Mouse (Mus musculus) heart, embryonic 11.5 days (tissue): ENCODE data around the gene Ost4. TPM values are rescaled to one million over a fixed set of nuclear protein-coding genes. Genes with fewer than 3 reads are reported as not detected.
"Not testable (repeated sequence)": the region's sequence is repeated elsewhere in the genome, so short reads cannot be mapped to it uniquely, and the experiment has no call there.

ENCODE experiments used
- ATAC-seq: fragments of 200-750 bp; cut with Nextera tagmentation; replicated peaks from 2 replicates; pipeline ENCODE4 v1.8.0; 2017; ENCODE audit warnings: moderate library complexity; ENCODE audit not compliant: insufficient number of reproducible peaks, low FRiP score, low TSS enrichment
- H3K27ac ChIP-seq: fragments of 300-500 bp; sonication (generic); 2 replicates; pipeline ENCODE4 v1.5.1; 2014; ENCODE audit warnings: mild to moderate bottlenecking, low read depth, low read length
- H3K27me3 ChIP-seq: fragments of 300-500 bp; sonication (generic); 2 replicates; pipeline ENCODE4 v1.6.1; 2014; ENCODE audit warnings: mild to moderate bottlenecking, low read length, mixed read lengths; ENCODE audit not compliant: control insufficient read depth, insufficient read depth
- H3K36me3 ChIP-seq: fragments of 300-500 bp; sonication (generic); 2 replicates; pipeline ENCODE4 v1.6.1; 2014; ENCODE audit warnings: mild to moderate bottlenecking, low read length, moderate library complexity, mixed read lengths; ENCODE audit not compliant: control insufficient read depth, insufficient read depth
- H3K4me1 ChIP-seq: fragments of 300-500 bp; sonication (generic); 2 replicates; pipeline ENCODE4 v1.6.1; 2014; ENCODE audit warnings: low read length; ENCODE audit not compliant: control insufficient read depth, insufficient read depth
- H3K4me2 ChIP-seq: fragments of 300-500 bp; sonication (generic); 2 replicates; pipeline ENCODE4 v1.6.1; 2014; ENCODE audit warnings: mild to moderate bottlenecking, moderate library complexity
- H3K4me3 ChIP-seq: fragments of 300-500 bp; sonication (generic); 2 replicates; pipeline ENCODE4 v1.5.1; 2014; ENCODE audit warnings: low read depth, low read length
- H3K9ac ChIP-seq: fragments of 300-500 bp; sonication (generic); 2 replicates; pipeline ENCODE4 v1.6.1; 2014; ENCODE audit warnings: mild to moderate bottlenecking, low read depth, low read length, moderate library complexity
- H3K9me3 ChIP-seq: fragments of 300-500 bp; sonication (generic); replicated peaks from 2 replicates; pipeline ENCODE4 v1.6.1; 2016; ENCODE audit warnings: low read length; ENCODE audit not compliant: control insufficient read depth
- WGBS: fragments of 180-500 bp; shearing (Covaris S2); extraction: QIAGEN DNeasy Blood & Tissue Kit; methylation state at CpG from one replicate; pipeline ENCODE4 v1.1.7; 2014; ENCODE audit not compliant: insufficient replicate concordance; 5-methylcytosine and 5-hydroxymethylcytosine counted together
- polyA plus RNA-seq: library from polyadenylated mRNA; unstranded; fragments of >200 nt; fragmentation: Nextera tagmentation; extraction: Ambion mirVana; gene quantifications from 2 replicates; pipeline ENCODE4 v1.2.1, GENCODE M21; 2014

The Ost4 gene
- polyA plus RNA-seq, 1 experiment from 2014 or later: 445 TPM

DNA sequence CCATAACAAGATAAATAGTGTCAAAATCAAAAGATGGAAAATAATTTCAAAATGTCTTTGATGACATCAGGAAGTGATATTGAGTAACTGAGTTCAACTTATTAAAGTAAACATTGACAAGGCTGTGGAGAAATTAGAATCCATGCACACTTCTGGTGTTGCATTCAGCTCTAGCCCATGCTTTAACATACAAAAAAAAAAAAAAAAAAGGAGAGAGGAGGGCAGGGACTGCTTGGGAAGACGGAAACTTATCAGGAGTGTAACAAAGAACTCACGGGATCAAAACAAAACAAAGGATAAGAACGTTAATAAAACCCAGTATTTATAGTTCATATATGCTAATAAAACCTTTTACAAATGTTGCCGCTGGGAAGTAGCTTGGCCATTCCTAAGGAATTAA lies 21.4 kb downstream of the Ost4 start:
- Histone ChIP-seq H3K4me1 (peaks cover 10% of the 10 kb centered on the region), H3K9me3 (no peaks in the 10 kb centered on the region), H3K9ac (no peak overlapping the region), H3K4me2 (peak overlapping the region; percentile 91), H3K4me3 (no peak overlapping the region; the same call in 1 of the 2 replicates), H3K36me3 (no peaks in the 10 kb centered on the region; the same call in 1 of the 2 replicates), H3K27me3 (no peaks in the 10 kb centered on the region), H3K27ac (no peak overlapping the region)
- 46% methylated on average over 4 of the region's 4 CpGs for WGBS
- no peak for ATAC-seq

GRCm38 (mm10) chr5:30881839-30882238 lies 25.7 kb downstream of the Ost4 start:
- WGBS: 82% methylated on average over 4 of the region's 4 CpGs
- H3K9ac ChIP-seq: not testable (repeated sequence)

DNA sequence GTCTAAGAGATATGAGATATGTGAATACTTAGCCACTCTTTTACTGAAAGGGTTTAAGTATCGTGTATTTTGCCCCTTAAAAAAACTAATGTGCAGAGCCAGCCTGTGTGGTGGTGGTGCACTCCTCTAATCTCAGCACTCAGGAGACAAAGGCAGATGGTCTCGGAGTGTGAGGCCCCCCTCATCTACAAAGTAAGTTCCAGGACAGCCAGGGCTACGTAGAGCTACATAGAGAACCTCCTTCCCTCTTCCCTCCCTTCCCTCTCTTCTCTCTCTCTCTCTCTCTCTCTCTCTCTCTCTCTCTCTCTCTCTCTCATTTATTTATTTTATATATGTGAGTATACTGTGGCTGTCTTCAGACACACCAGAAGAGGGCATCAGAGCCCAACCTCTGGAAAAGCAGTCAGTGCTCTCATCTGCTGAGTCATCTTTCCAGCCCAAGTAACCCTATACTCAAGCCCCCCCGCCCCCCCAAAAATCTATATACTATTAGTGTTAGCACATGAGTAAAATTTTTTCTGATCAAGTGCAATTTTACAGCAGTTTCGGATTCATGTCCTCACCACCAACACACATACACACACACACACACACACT lies 28.1 kb downstream of the Ost4 start:
- Histone ChIP-seq H3K4me1 (no peaks in the 10 kb centered on the region), H3K27me3 (no peaks in the 10 kb centered on the region), H3K27ac (no peak overlapping the region), H3K9me3 (no peaks in the 10 kb centered on the region), H3K4me2 (no peak overlapping the region), H3K9ac (no peak overlapping the region), H3K36me3 (peaks cover 26% of the 10 kb centered on the region), H3K4me3 (no peak overlapping the region)
- ATAC-seq: no peak
- WGBS: 80% methylated on average over 5 of the region's 5 CpGs

More at GRCm38 (mm10) chr5:30881839-30882238, 25.7 kb downstream of the Ost4 start:
- H3K36me3 ChIP-seq, H3K27me3 ChIP-seq, ATAC-seq, H3K4me3 ChIP-seq, H3K4me1 ChIP-seq, H3K9me3 ChIP-seq, H3K4me2 ChIP-seq, H3K27ac ChIP-seq: not testable (repeated sequence)

DNA sequence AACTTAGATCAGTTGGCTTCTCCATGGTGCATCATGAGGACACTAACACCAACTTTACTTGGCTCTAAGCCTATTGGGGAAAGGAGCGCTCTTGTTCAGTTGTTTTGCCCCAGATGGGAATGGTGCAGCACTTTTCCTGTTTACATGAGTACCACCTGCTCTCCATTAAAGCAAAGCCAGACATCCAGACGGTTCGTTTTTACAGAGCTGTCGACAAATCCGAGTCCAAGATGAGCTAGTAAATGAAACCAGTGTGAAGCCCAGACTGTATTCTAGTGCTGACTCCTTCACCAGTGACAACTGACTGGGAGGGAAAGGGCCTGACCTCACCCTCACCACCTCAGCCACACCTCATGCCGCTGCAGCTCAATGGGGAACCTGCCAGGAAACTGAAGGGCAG lies 29.0 kb downstream of the Ost4 start:
- Histone ChIP-seq H3K9ac (no peak overlapping the region), H3K36me3 (peaks cover 34% of the 10 kb centered on the region), H3K4me2 (no peak overlapping the region), H3K4me3 (no peak overlapping the region), H3K27me3 (no peaks in the 10 kb centered on the region), H3K4me1 (no peaks in the 10 kb centered on the region), H3K27ac (no peak overlapping the region), H3K9me3 (no peaks in the 10 kb centered on the region)
- no peak for ATAC-seq
- WGBS: 53% methylated on average over 6 of the region's 6 CpGs

- H3K27me3 ChIP-seq: no peaks in the 10 kb centered on the region
- no peak overlapping the region for H3K27ac ChIP-seq
- H3K9ac ChIP-seq: no peak overlapping the region
- 87% methylated on average over 7 of the region's 7 CpGs for WGBS
- H3K9me3 ChIP-seq: no peaks in the 10 kb centered on the region
- H3K36me3 ChIP-seq: peaks cover 56% of the 10 kb centered on the region
- no peak overlapping the region for H3K4me3 ChIP-seq
- H3K4me1 ChIP-seq: peaks cover 5% of the 10 kb centered on the region
- no peak overlapping the region for H3K4me2 ChIP-seq
- no peak for ATAC-seq
These were observed 33.2 kb downstream of the Ost4 start for GRCm38 (mm10) chr5:30874365-30874764.

DNA sequence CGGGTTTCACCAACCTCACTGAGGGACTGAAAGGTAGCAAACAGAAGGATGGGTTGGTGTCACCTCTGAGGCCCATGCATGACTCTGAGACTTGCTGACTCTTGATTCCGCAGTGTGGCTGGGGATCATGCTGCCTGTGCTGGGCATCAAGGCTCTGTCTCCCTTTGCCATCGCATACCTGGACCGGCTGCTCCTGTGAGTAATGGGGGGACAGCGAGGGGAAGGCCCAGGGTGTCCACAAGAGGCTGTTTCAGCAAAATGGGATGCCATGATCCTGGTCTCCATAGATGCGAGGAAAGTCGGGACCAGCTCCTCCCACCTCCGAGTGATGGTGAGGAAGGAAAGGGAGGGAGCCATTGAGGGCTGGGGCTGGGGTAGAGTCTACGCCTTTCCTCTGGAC lies 35.0 kb downstream of the Ost4 start:
- H3K27ac ChIP-seq: no peak overlapping the region
- 91% methylated on average over 9 of the region's 9 CpGs for WGBS
- no peak overlapping the region for H3K4me3 ChIP-seq
- no peaks in the 10 kb centered on the region for H3K27me3 ChIP-seq
- H3K36me3 ChIP-seq: peaks cover 56% of the 10 kb centered on the region
- no peaks in the 10 kb centered on the region for H3K9me3 ChIP-seq
- no peak for ATAC-seq
- no peak overlapping the region for H3K9ac ChIP-seq
- no peak overlapping the region for H3K4me2 ChIP-seq
- H3K4me1 ChIP-seq: peaks cover 5% of the 10 kb centered on the region

GRCm38 (mm10) chr5:30870131-30870406 lies 37.5 kb downstream of the Ost4 start:
- Histone ChIP-seq H3K27me3 (no peaks in the 10 kb centered on the region), H3K36me3 (peaks cover 36% of the 10 kb centered on the region), H3K27ac (no peak overlapping the region), H3K9me3 (no peaks in the 10 kb centered on the region), H3K4me2 (peak overlapping the region; percentile 88), H3K4me3 (peak overlapping the region; percentile 91), H3K9ac (peak overlapping the region; percentile 91), H3K4me1 (peaks cover 5% of the 10 kb centered on the region)
- 28% methylated on average over 2 of the region's 2 CpGs for WGBS
- no peak for ATAC-seq

DNA sequence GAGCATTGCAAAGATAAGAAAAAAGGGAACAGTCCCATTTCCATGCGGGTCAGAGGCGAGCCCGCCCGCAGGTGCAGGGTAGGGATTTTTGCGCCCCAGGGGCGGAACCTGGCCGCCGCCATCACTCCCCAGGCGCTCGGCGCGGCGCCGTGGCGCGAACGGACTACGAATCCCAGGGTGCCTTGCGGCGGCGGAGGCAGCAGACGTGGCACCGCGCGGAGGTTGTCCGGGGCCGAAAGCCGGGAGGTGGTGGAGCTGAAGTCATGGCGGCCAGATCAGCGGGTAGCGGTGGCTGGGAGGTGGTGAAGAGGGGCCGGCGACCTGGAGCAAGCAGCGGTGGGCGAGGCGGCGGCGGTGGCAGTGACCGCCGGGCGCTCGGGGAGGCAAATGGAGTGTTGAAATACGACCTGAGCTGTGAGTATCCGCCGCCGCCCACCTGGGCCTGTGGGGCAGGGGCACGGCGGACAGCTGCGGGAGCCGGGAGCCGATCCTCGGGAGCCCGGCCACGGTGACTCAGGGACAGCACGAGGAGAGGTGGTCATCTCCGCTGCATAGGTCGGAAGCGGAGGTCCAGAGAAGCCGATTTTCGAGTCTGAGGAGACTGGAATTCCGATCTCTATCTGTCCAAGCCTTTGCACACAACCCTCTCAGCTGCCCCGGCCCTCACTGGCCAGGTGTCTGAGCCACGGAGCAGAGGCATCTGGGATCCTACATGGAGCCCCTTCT lies 38.0 kb downstream of the Ost4 start:
- Histone ChIP-seq H3K4me3 (peak overlapping the region; percentile 91), H3K9me3 (no peaks in the 10 kb centered on the region), H3K27me3 (no peaks in the 10 kb centered on the region), H3K4me2 (peak overlapping the region; percentile 88), H3K36me3 (peaks cover 31% of the 10 kb centered on the region), H3K27ac (0 out of 2 replicates have a peak overlapping the region, but pooled peaks have one; percentile 6), H3K4me1 (peaks cover 5% of the 10 kb centered on the region), H3K9ac (peak overlapping the region; percentile 91)
- WGBS: 0% methylated on average over 61 of the region's 63 CpGs
- peak; percentile 89 for ATAC-seq

GRCm38 (mm10) chr5:30868981-30869380 lies 38.6 kb downstream of the Ost4 start:
- Histone ChIP-seq H3K9me3 (no peaks in the 10 kb centered on the region), H3K4me1 (peaks cover 9% of the 10 kb centered on the region), H3K4me2 (peak overlapping the region; percentile 88), H3K4me3 (peak overlapping the region; percentile 91), H3K9ac (peak overlapping the region; percentile 91; the same call in 1 of the 2 replicates), H3K36me3 (peaks cover 25% of the 10 kb centered on the region), H3K27me3 (no peaks in the 10 kb centered on the region), H3K27ac (no peak overlapping the region)
- WGBS: 24% methylated on average over 9 of the region's 9 CpGs
- ATAC-seq: no peak
